Mouse (Mus musculus): ENCODE data around the gene Daxx.
"Not testable (repeated sequence)": the region's sequence is repeated elsewhere in the genome, so short reads cannot be mapped to it uniquely, and the experiment has no call there.

DNA sequence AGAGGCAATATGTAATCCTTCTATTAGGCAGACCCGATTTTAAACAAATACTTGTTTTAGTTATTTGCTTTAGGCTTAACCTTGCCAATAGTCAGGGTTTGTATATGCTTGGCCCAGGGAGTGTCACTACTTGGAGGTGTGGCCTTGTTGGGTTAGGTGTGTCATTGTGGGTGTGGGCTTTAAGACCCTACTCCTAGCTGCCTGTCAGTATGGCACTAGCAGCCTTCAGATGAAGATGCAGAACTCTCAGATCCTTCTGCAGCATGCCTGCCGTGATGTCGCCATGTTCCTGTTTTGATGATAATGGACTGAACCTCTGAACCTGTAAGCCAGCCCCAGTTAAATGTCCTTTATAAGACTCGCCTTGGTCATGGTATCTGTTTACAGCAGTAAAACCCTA is 16.2 kb upstream of the Daxx start:
- not testable (repeated sequence) for TF ChIP-seq CTCF (IDR thresholded peaks at IDR 0.05; ENCODE audit: low read depth, low read length); POLR2A (IDR thresholded peaks at IDR 0.05; ENCODE audit: borderline replicate concordance, low read depth, low read length)
